Mouse (Mus musculus) small intestine, adult 2 months (tissue): ENCODE data around the gene Ngly1. TPM values are rescaled to one million over a fixed set of nuclear protein-coding genes. Genes with fewer than 3 reads are reported as not detected.

Source experiments
- H3K27ac ChIP-seq: fragments of 200-500 bp; 2 replicates; pipeline ENCODE4 v1.5.1; 2012; ENCODE audit warnings: low read depth, low read length, control low read depth, inconsistent platforms; ENCODE audit not compliant: insufficient read depth
- H3K27me3 ChIP-seq: fragments of 200-500 bp; 2 replicates; pipeline ENCODE4 v1.6.1; 2012; ENCODE audit warnings: mild to moderate bottlenecking, moderate library complexity, low read length, inconsistent platforms; ENCODE audit not compliant: control insufficient read depth, insufficient read depth
- H3K36me3 ChIP-seq: fragments of 200-500 bp; 2 replicates; pipeline ENCODE4 v1.6.1; 2012; ENCODE audit warnings: mild to moderate bottlenecking, low read length, control low read depth, inconsistent platforms; ENCODE audit not compliant: control insufficient read depth, insufficient read depth
- H3K4me1 ChIP-seq: fragments of 200-500 bp; 2 replicates; pipeline ENCODE4 v1.6.1; 2012; ENCODE audit warnings: low read length, inconsistent platforms, mixed read lengths; ENCODE audit not compliant: control insufficient read depth, insufficient read depth, insufficient read length
- H3K4me3 ChIP-seq: fragments of 200-500 bp; 2 replicates; pipeline ENCODE4 v1.5.1; 2012; ENCODE audit warnings: low read depth, mild to moderate bottlenecking, control low read depth, inconsistent platforms, low read length, moderate library complexity
- CTCF ChIP-seq: fragments of 200-500 bp; IDR thresholded peaks from 2 replicates; pipeline ENCODE4 v1.5.1; 2012; ENCODE audit warnings: low read depth, mild to moderate bottlenecking, control low read depth, inconsistent platforms, low read length, moderate library complexity, mixed read lengths; ENCODE audit not compliant: insufficient replicate concordance, insufficient read length; ENCODE audit errors: extremely low read depth
- POLR2A ChIP-seq: fragments of 200-500 bp; IDR thresholded peaks from 2 replicates; pipeline ENCODE4 v1.6.1; 2012; ENCODE audit warnings: low read depth, mild to moderate bottlenecking, control low read depth, inconsistent platforms, low read length, moderate library complexity
- WGBS: fragments of 180-500 bp; shearing (Covaris S2); methylation state at CpG from one replicate; pipeline ENCODE4 v1.1.7; 2018; 5-methylcytosine and 5-hydroxymethylcytosine counted together
- polyA plus RNA-seq: library from polyadenylated mRNA; depleted of rRNA; stranded (reverse); fragments of >200 nt; gene quantifications from 2 replicates; pipeline ENCODE4 v1.2.3, GENCODE M21; 2012

The Ngly1 gene
- polyA plus RNA-seq, 1 experiment: 23.4 TPM

DNA sequence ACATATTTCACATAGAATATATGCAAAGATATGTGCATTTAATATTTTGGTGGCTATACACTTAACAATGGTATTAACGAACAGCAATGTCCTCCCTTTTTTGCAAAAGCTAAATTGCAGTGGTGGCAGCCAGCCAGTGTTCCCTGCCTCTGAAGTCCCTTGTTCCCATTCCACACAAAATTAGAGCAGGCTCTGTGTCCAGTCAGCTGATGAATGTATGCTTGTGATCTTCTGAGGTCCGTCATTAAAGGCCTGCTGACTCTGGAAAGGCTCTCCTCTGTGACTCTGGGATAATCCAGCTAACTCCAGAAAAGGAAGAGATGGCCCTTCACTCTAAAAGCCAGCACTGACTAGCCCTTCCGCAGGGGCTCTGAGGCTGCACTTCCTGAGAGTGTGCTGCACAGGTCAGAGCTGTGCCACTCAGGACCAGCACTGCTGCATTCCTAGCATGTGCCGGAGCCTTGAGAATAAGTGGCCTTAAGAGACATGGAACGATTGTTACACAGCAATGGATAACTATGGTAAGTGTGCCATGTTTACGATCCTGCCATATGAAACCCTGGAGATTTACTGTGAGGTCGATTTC, 64.9 kb downstream of the Ngly1 start:
- no peak for TF ChIP-seq POLR2A
- TF ChIP-seq CTCF: no peak
- Histone ChIP-seq H3K36me3 (peaks cover 6% of the 10 kb centered on the region; the same call in 1 of the 2 replicates), H3K27me3 (no peaks in the 10 kb centered on the region), H3K27ac (no peak overlapping the region; the same call in 1 of the 2 replicates), H3K4me1 (peaks cover 8% of the 10 kb centered on the region; the same call in 1 of the 2 replicates), H3K4me3 (no peak overlapping the region)
- 69% methylated on average over 7 of the region's 7 CpGs for WGBS

DNA sequence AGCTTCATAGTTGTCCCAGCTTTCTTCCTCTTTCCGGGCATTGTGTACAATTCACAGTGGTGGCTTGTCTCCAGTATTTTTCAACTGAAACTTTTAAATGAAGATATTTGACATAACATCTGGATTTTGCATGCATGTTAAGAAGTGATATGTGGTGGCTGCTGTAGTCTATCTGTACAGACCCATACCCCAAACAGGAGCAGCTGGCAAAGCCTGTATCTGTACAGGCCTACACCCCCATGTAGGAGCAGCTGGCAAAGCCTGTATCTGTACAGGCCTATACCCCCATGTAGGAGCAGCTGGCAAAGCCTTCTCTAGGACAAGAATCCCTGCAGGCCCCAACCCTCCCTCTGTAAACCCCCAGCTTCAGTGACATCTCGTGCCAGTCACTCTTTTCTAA, 65.8 kb downstream of the Ngly1 start:
- WGBS: 82% methylated on average over 2 of the region's 2 CpGs
- TF ChIP-seq CTCF: no peak
- no peak for TF ChIP-seq POLR2A
- Histone ChIP-seq H3K4me1 (peaks cover 11% of the 10 kb centered on the region; the same call in 1 of the 2 replicates), H3K27ac (no peak overlapping the region), H3K4me3 (no peak overlapping the region), H3K27me3 (no peaks in the 10 kb centered on the region), H3K36me3 (peaks cover 4% of the 10 kb centered on the region; the same call in 1 of the 2 replicates)

DNA sequence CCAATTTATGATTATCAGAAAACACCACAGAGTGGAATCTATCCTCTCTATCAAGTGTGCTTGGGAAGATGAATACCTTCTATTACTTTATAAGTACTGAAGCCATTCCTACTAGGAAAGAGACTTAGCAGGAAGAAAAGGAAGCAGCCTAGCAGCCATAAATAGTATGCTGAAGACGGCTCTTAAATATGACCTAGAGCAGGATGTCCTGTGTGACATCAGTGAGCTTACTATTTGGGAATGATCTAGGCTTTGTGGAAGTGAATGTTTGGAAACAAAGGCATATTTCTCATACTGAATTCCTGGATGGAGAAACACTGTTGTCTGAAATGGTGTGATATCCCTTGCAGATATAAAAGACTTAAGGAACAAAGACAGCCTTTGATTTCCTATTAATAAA, 67.6 kb downstream of the Ngly1 start:
- 64% methylated on average over 1 of the region's 1 CpGs for WGBS
- Histone ChIP-seq H3K27ac (no peak overlapping the region), H3K27me3 (no peaks in the 10 kb centered on the region), H3K4me3 (no peak overlapping the region), H3K36me3 (peaks cover 2% of the 10 kb centered on the region; the same call in 1 of the 2 replicates), H3K4me1 (peaks cover 11% of the 10 kb centered on the region; the same call in 1 of the 2 replicates)
- no peak for TF ChIP-seq CTCF
- no peak for TF ChIP-seq POLR2A

DNA sequence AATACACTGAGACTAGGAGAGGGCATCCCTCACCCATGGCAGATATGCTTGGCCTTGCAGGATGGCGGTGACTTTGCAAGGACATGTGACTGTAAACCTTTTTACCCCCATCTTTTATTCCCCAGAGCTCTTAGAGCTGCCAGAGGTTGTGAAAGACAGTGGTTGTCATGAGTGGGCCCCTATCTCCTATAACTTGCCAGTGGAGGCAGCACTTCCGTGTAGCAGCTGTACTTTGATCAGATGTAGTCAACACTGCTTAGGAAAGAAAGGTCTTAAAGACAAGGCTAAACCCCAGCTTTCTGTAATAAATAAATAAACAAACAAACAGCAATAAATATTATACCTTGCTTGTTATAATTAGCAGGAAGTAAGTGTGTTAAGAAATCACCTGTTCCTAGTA, 70.7 kb downstream of the Ngly1 start:
- TF ChIP-seq CTCF (no peak), POLR2A (no peak)
- H3K36me3 ChIP-seq: no peaks in the 10 kb centered on the region
- peaks cover 3% of the 10 kb centered on the region; the same call in 1 of the 2 replicates for H3K4me1 ChIP-seq
- no peaks in the 10 kb centered on the region for H3K27me3 ChIP-seq
- H3K4me3 ChIP-seq: no peak overlapping the region
- H3K27ac ChIP-seq: no peak overlapping the region
- WGBS: 46% methylated on average over 2 of the region's 2 CpGs

DNA sequence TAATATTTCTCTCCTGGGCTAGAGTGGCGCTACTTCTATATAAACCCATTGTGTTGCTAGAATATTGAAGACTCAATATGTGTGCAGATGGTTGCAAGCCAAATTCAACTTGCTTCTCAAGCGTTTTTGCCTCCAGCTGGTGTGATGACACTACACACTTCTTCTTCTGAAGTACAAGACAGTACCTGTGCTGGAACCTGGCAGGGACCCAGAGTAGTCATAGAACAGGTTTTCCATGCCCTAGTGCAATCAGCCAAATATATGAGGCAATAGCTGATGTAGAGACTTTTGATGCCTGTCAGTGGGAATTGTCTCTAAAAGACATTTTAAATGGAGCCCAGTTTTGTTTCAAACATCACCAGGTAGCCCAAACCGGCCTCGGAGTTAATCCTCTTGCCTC, 75.3 kb downstream of the Ngly1 start:
- H3K27ac ChIP-seq: no peak overlapping the region
- peaks cover 3% of the 10 kb centered on the region; the same call in 1 of the 2 replicates for H3K4me1 ChIP-seq
- H3K27me3 ChIP-seq: no peaks in the 10 kb centered on the region
- TF ChIP-seq CTCF (no peak), POLR2A (no peak)
- no peak overlapping the region for H3K4me3 ChIP-seq
- H3K36me3 ChIP-seq: no peaks in the 10 kb centered on the region
- WGBS: 81% methylated on average over 4 of the region's 4 CpGs

DNA sequence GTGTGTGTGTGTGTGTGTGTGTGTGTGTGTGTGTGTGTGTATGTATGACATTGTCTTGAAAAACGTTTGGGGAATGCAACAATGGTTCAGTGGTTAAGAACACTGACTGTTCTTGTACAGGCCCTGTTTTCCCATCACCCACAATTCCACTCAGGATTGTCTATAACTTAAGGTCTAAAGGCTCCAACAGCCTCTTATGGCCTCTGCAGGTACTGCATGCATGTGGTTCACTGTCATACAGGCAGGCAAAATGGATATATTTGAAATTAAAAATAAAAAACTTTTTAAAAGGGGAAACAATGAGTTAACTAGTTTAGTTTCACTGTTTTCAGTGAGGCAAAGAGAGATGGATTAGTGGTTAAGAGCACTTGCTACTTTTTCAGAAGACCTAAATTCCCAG, 76.1 kb downstream of the Ngly1 start:
- no peak overlapping the region for H3K4me3 ChIP-seq
- WGBS: 27% methylated on average over 1 of the region's 1 CpGs
- no peak for TF ChIP-seq CTCF
- H3K4me1 ChIP-seq: no peaks in the 10 kb centered on the region
- no peaks in the 10 kb centered on the region for H3K27me3 ChIP-seq
- H3K36me3 ChIP-seq: no peaks in the 10 kb centered on the region
- no peak overlapping the region for H3K27ac ChIP-seq

DNA sequence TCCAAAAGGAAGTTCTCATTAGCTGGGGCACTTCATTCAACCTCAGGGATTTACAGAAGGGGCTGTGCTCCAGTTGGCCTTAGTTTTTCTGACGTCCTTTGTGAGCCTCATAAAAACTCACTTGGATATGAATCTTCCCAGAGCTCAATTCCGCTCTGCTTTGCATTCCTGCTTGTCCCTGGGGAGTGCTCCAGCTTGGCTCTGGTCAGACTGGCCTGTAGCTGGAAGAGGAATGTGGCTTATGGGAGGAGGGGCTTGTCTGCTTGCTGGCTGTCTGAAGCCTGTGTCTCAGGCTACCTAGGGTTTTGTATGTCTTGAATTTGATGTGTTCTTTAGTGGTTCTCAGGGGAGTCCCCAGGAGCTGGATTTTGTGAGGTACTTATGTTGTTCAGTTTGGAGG, 79.5 kb downstream of the Ngly1 start:
- Histone ChIP-seq H3K27me3 (no peaks in the 10 kb centered on the region), H3K27ac (no peak overlapping the region), H3K4me3 (no peak overlapping the region), H3K4me1 (no peaks in the 10 kb centered on the region), H3K36me3 (no peaks in the 10 kb centered on the region)
- 51% methylated on average over 2 of the region's 2 CpGs for WGBS
- TF ChIP-seq CTCF (no peak), POLR2A (no peak)

DNA sequence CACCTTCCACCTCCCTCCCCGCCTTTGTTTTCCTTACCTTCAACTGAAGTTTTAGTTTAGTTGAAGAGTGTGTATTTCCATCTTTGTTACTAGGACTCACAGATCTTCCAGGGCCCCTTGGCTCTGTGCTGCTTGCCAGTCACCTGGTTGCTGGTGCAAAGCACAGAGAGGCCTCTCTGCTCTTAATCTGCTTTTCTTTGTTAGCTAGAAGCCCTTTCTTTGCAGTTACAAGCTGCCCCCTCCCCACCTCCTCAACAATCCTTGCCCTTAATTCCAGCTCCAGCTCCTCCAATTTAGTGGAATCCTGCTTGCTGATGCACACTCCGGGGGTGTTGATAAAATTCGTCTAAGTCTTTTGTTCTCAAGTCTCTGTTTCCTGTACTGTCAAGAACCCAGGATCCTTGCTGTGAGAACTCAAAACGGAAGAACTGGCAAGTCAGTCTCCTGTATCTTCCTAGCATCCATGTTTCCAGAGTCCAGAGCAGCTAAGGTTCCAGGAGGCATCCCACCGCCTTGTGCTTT, 79.9 kb downstream of the Ngly1 start:
- 64% methylated on average over 5 of the region's 5 CpGs for WGBS
- Histone ChIP-seq H3K4me3 (no peak overlapping the region), H3K27ac (no peak overlapping the region), H3K4me1 (no peaks in the 10 kb centered on the region), H3K27me3 (no peaks in the 10 kb centered on the region), H3K36me3 (no peaks in the 10 kb centered on the region)
- TF ChIP-seq CTCF (no peak), POLR2A (no peak)
